ENCODE assay signal across 8 mouse cellular contexts in the genomic region with DNA sequence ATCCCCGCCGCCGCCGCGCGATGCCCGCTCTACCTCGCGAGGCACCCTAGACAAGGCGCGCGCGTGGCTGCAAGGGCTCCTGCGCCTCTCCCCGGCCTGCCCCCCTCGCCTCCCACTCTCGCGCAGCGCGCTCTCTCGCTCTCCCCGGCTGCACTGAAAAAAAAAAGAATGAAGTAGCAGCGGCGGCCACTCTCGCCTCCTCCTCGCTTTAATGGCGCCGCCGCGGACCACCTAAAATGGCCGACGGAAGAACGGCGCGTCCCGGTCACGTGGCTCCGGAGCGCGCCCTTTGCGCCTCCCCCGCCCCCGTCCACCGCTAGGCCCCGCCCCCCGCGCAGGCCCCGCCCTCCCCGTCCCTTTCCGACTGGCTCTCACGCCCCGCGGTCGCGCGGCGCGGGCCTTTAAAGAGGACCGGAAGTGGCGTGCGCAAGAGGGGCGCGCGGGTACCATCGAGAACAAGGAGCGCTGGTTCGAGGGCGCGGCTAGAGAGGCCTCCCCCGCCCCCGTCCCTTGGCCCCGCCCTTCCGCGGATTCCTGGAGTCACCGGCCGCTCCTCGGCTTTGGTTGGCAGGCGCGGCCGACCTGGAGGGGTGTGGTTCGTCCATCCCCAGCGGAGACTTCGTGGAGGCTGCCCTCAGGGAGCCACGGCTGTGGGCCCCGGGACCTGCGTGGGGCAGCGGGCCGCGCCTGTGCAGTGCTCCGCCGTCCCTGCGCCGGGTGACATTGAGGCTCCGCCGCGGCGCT. TPM values are rescaled to one million over a fixed set of nuclear protein-coding genes. Genes with fewer than 3 reads are reported as not detected.
A peak's percentile ranks its signal among the peaks of the same experiment; 100 is the strongest.
DNase-seq lines count a peak whose midpoint lies in the region; ATAC-seq and TF ChIP-seq lines count a peak whose summit lies in the region.

Gene Hnrnpd, minus strand, starts transcription at position 240 of the 744 bp plus-strand sequence.
Gene 4930524J08Rik, plus strand, starts transcription at position 363 of the 744 bp plus-strand sequence.

- H3K4me2 ChIP-seq in heart, embryonic 13.5 days, result peak within 1 kb of the TSS; percentile 81
- peak within 1 kb of the TSS; percentile 84 for H3K4me2 ChIP-seq in liver, embryonic 11.5 days
- H3K4me2 ChIP-seq in myocyte (ENCODE audit: low read depth), result peak within 1 kb of the TSS; percentile 89

- peak within 1 kb of the TSS; percentile 99 for H3K9ac ChIP-seq in heart, embryonic 13.5 days
- peak within 1 kb of the TSS; percentile 97 for H3K9ac ChIP-seq in liver, embryonic 11.5 days (ENCODE audit: low read depth, low read length)

- H3K9me3 ChIP-seq in heart, embryonic 13.5 days, result no peaks in the 10 kb centered on the region
- no peaks in the 10 kb centered on the region for H3K9me3 ChIP-seq in liver, embryonic 11.5 days (ENCODE audit: control insufficient read depth, low read length)

- H3K27ac ChIP-seq in brown adipose tissue, adult 24 weeks (replicated peaks; ENCODE audit: low read depth, low read length), result peak within 1 kb of the TSS; percentile 98
- peak within 1 kb of the TSS; percentile 100 for H3K27ac ChIP-seq in heart, embryonic 13.5 days (replicated peaks)
- peak within 1 kb of the TSS; percentile 99 for H3K27ac ChIP-seq in liver, embryonic 11.5 days (ENCODE audit: low read depth, low read length)

- H3K4me1 ChIP-seq in brown adipose tissue, adult 24 weeks (ENCODE audit: control insufficient read depth, insufficient read depth, insufficient read length, low read length), result peaks cover 9% of the 10 kb centered on the region
- H3K4me1 ChIP-seq in heart, embryonic 13.5 days, result peaks cover 30% of the 10 kb centered on the region
- peaks cover 20% of the 10 kb centered on the region for H3K4me1 ChIP-seq in liver, embryonic 11.5 days (replicated peaks; ENCODE audit: control insufficient read depth, insufficient read depth, low read length)

- peak; percentile 90 for TF ChIP-seq POLR2A in myocyte (IDR thresholded peaks at IDR 0.05; ENCODE audit: insufficient read length, low read depth)

- H3K4me3 ChIP-seq in brown adipose tissue, adult 24 weeks (ENCODE audit: insufficient read depth, low read depth, low read length), result peak within 1 kb of the TSS; percentile 100
- peak within 1 kb of the TSS; percentile 94 for H3K4me3 ChIP-seq in heart, embryonic 13.5 days
- peak within 1 kb of the TSS; percentile 86 for H3K4me3 ChIP-seq in liver, embryonic 11.5 days (ENCODE audit: low read depth, low read length)
- H3K4me3 ChIP-seq in myocyte, result peak within 1 kb of the TSS; percentile 87

- peaks cover 9% of the 10 kb centered on the region; the same call in 1 of the 2 replicates for H3K36me3 ChIP-seq in heart, embryonic 13.5 days
- no peaks in the 10 kb centered on the region for H3K36me3 ChIP-seq in liver, embryonic 11.5 days (ENCODE audit: control insufficient read depth, insufficient read depth, low read length)
- H3K36me3 ChIP-seq in myocyte (ENCODE audit: control insufficient read depth, insufficient read depth), result no peaks in the 10 kb centered on the region

- WGBS in heart, embryonic 13.5 days, result under 1% methylated on average over 57 of the region's 97 CpGs
- 1% methylated on average over 83 of the region's 97 CpGs for WGBS in liver, embryonic 11.5 days

- peak; percentile 85 for ATAC-seq in CD4-positive, CD25-positive, alpha-beta regulatory T cell, adult 4 months
- peak; percentile 90 for ATAC-seq in erythroid progenitor cell, adult 5-6 weeks (replicated peaks; ENCODE audit: low FRiP score, poor library complexity, severe bottlenecking)
- peak; percentile 95 for ATAC-seq in heart, embryonic 13.5 days (ENCODE audit: extremely low read depth, insufficient number of reproducible peaks, low FRiP score, low TSS enrichment)
- ATAC-seq in liver, embryonic 11.5 days (replicated peaks; ENCODE audit: low FRiP score), result peak; percentile 96

- DNase-seq in kidney, postnatal 10 days, result peak; percentile 97
- DNase-seq in liver, embryonic 11.5 days (ENCODE audit: low spot score), result peak; percentile 96
- peak; percentile 92 to 95 for DNase-seq in spleen, postnatal 4 days (ENCODE audit: low spot score in 2 of 2)

- H3ac ChIP-seq in myocyte (ENCODE audit: control insufficient read depth, insufficient read length), result peak within 1 kb of the TSS; percentile 100

- peaks cover 40% of the 10 kb centered on the region for H3K79me2 ChIP-seq in myocyte (ENCODE audit: control insufficient read depth, insufficient read depth)

- H3K27me3 ChIP-seq in heart, embryonic 13.5 days (replicated peaks), result no peaks in the 10 kb centered on the region
- no peaks in the 10 kb centered on the region for H3K27me3 ChIP-seq in liver, embryonic 11.5 days (replicated peaks; ENCODE audit: control insufficient read depth, insufficient read depth, low read length)
- H3K27me3 ChIP-seq in myocyte (ENCODE audit: control insufficient read depth, insufficient read depth, insufficient read length), result no peaks in the 10 kb centered on the region

TF ChIP-seq in myocyte, 11 proteins besides CTCF, POLR2A, EP300 and RAD21:
- TF ChIP-seq MYOG (IDR thresholded peaks at IDR 0.05; ENCODE audit: control insufficient read depth in 1 of 3, insufficient read depth in 1 of 3, insufficient read length in 2 of 3, low read depth in 2 of 3), result no peak
- no peak for TF ChIP-seq CEBPB (IDR thresholded peaks at IDR 0.05; ENCODE audit: insufficient read depth, poor library complexity, severe bottlenecking)
- TF ChIP-seq REST (IDR thresholded peaks at IDR 0.05; ENCODE audit: insufficient read depth, insufficient read length), result no peak
- peak; percentile 75 for TF ChIP-seq USF1 (IDR thresholded peaks at IDR 0.05; ENCODE audit: low read depth)
- peak; percentile 90 for TF ChIP-seq POLR2AphosphoS2 (IDR thresholded peaks at IDR 0.05; ENCODE audit: insufficient read length, low read depth)
- TF ChIP-seq TCF12 (IDR thresholded peaks at IDR 0.05; ENCODE audit: insufficient read depth, poor library complexity, severe bottlenecking), result no peak
- no peak for TF ChIP-seq TCF3 (IDR thresholded peaks at IDR 0.05; ENCODE audit: insufficient read length, low read depth)
- peak; percentile 61 for TF ChIP-seq E2F4 (IDR thresholded peaks at IDR 0.05; ENCODE audit: insufficient read depth)
- no peak for TF ChIP-seq SRF (IDR thresholded peaks at IDR 0.05; ENCODE audit: control insufficient read depth, insufficient read length, low read depth)
- no peak for TF ChIP-seq MAX (IDR thresholded peaks at IDR 0.05; ENCODE audit: low read depth)
- TF ChIP-seq MYOD1 (IDR thresholded peaks at IDR 0.05; ENCODE audit: control insufficient read depth in 1 of 3, insufficient read length in 2 of 3, low read depth in 2 of 3), result no peak

RNA-seq across cellular contexts. Expression of gene Hnrnpd, which starts in this region (rescaled TPM):
- polyA plus RNA-seq in CD4-positive, CD25-positive, alpha-beta regulatory T cell, adult 4 months (2017; shearing (Covaris generic)), result 10 to 100 TPM; 28.6 to 54.5 TPM
- 75.8 and 84.9 TPM in 2 replicates for polyA plus RNA-seq in brown adipose tissue, adult 24 weeks (2012; ENCODE audit: insufficient read depth, insufficient read length, missing spikeins)
- 231 and 281 TPM in 2 replicates for total RNA-seq in erythroid progenitor cell, adult 5-6 weeks (2015; ENCODE audit: low replicate concordance)
- total RNA-seq in erythroid progenitor cell, adult 5-6 weeks (2017; ENCODE audit: low replicate concordance), result 118 and 215 TPM in 2 replicates
- polyA plus RNA-seq in heart, embryonic 13.5 days (2015; fragmentation: Nextera tagmentation; extraction: Ambion mirVana), result 106 and 107 TPM in 2 replicates
- polyA plus RNA-seq in liver, embryonic 11.5 days (2014; fragmentation: Nextera tagmentation; extraction: Ambion mirVana), result 150 and 152 TPM in 2 replicates
- 86.4 TPM for polyA plus RNA-seq in myocyte (2012; fragmentation: generic; extraction: Trizol)

RNA-seq across cellular contexts. Expression of gene 4930524J08Rik, which starts in this region (rescaled TPM):
- not detected for polyA plus RNA-seq in CD4-positive, CD25-positive, alpha-beta regulatory T cell, adult 4 months (2017; shearing (Covaris generic))
- 1.8 TPM in 1 of 2 replicates, not detected in the other for polyA plus RNA-seq in brown adipose tissue, adult 24 weeks (2012; ENCODE audit: insufficient read depth, insufficient read length, missing spikeins)
- total RNA-seq in erythroid progenitor cell, adult 5-6 weeks (2015; ENCODE audit: low replicate concordance), result 8.8 TPM in 1 of 2 replicates, not detected in the other
- 3.9 TPM in 1 of 2 replicates, not detected in the other for total RNA-seq in erythroid progenitor cell, adult 5-6 weeks (2017; ENCODE audit: low replicate concordance)
- polyA plus RNA-seq in heart, embryonic 13.5 days (2015; fragmentation: Nextera tagmentation; extraction: Ambion mirVana), result 1.1 and 1.7 TPM in 2 replicates
- polyA plus RNA-seq in liver, embryonic 11.5 days (2014; fragmentation: Nextera tagmentation; extraction: Ambion mirVana), result 1.3 and 1.9 TPM in 2 replicates
- 2.1 TPM for polyA plus RNA-seq in myocyte (2012; fragmentation: generic; extraction: Trizol)

Comparison
In these comparisons a context has a peak if more than half of its experiments do, and no peak if none do; other contexts are left out.
1. Peak in every context shown above with its lines: DNase-seq, ATAC-seq, H3K4me3 ChIP-seq and H3K27ac ChIP-seq.